Mouse (Mus musculus) megakaryocyte-erythroid progenitor cell, adult 5-6 weeks (primary cell): ENCODE results near the gene Csnka2ip. TPM values are rescaled to one million over a fixed set of nuclear protein-coding genes. Genes with fewer than 3 reads are reported as not detected.

ENCODE experiments used
- total RNA-seq, 2 experiments: library from RNA; stranded (forward) in 1 of 2; stranded (reverse) in 1 of 2; fragments of 200-1000, 215-1000 nt in 1 of 2; fragments of >200 nt in 1 of 2; fragmentation: Nextera tagmentation in 1 of 2; gene quantifications; 2 replicates each; pipeline ENCODE4 v1.2.3; 2014 to 2017

Gene Csnka2ip
- total RNA-seq, 2 experiments from 2014 or later, result not detected

Other genes with a start within 250 kb of the Csnka2ip start
- gene 4930453N24Rik, start 168.8 kb upstream of the Csnka2ip start, total RNA-seq (2014; fragmentation: Nextera tagmentation), result 46.7 and 55.1 TPM in 2 replicates
- 34.0 and 37.4 TPM in 2 replicates for gene 4930453N24Rik, start 168.8 kb upstream of the Csnka2ip start, total RNA-seq (2017)
- 15.7 and 20.7 TPM in 2 replicates for gene Zfp654, start 249.2 kb upstream of the Csnka2ip start, total RNA-seq (2014; fragmentation: Nextera tagmentation)
- 18.2 and 25.3 TPM in 2 replicates for gene Zfp654, start 249.2 kb upstream of the Csnka2ip start, total RNA-seq (2017)
- 43.1 and 49.6 TPM in 2 replicates for gene Cggbp1, start 249.6 kb upstream of the Csnka2ip start, total RNA-seq (2014; fragmentation: Nextera tagmentation)
- 56.0 and 66.2 TPM in 2 replicates for gene Cggbp1, start 249.6 kb upstream of the Csnka2ip start, total RNA-seq (2017)